Mouse (Mus musculus) retina, postnatal 7 days (tissue): Measurements from ENCODE around the gene Ms4a18.
A peak's percentile ranks its signal among the peaks of the same experiment; 100 is the strongest.

ENCODE experiments used
- DNase-seq: peaks from one replicate; pipeline ENCODE4 v3.0.0-alpha.2; 2012; ENCODE audit warnings: low read depth, low spot score

Gene Ms4a18

DNA sequence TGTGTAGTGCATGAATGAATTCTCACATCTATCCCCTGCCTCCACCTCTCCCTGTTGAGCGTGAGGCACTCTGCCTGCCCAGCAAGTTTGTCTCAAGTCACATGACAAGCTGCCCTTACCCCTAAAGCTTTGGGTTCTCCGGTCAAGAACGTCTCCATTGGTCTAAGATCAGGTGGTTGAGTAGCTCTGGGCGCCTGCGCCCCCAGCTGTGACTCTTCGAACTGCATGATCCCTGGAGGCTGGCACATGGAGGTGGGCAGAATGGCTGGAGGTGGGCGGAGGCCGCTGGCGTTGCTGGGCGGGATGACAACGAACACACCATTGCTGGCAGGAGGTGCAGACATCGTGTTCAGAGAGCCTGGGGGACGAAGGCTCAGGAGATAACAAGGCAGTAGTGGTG is 33.3 kb downstream of the Ms4a18 start:
- no peak for DNase-seq

GRCm38 (mm10) chr19:10983146-10983545 is 34.7 kb downstream of the Ms4a18 start:
- peak; percentile 17 for DNase-seq

DNA sequence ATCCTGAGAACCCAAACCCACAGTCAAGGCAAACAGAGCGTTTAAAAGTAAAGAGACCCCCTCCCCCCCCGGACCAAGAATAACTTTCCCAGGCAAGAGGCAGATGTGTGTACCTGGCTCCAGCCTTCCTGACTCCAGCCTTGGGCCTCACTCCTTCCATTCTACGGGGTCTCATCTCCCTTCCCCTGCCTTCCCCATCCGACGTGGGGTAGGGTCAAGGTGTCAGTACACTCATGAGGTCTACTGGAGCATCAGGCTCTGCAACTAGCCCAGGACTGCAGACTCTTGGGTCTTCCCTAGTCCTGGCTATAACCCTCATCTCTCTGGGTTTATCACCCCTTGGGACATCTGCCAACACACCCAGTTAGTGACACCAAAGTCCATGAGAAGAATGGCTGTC is 37.6 kb downstream of the Ms4a18 start:
- DNase-seq: no peak

GRCm38 (mm10) chr19:10979184-10980168 is 38.4 kb downstream of the Ms4a18 start:
- DNase-seq: peak; percentile 38

DNA sequence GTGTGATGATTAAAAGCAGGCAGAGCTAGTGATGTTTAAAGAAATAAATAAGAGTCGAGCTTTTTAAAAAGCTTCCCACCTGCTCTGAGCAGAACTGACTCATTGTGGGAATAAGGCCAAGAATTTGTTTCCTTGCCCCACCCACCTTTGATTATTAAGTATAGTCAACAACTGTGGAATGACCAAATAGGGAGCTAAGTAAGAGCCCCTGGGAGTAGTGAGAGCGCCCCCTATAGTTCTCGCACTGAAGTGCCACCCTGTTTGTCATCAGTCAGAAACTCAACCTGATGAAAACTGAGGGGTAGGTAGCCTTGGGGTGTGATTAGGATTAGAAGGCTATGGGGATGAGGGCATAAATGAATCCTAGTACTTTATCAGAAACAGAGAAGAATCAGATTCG is 41.5 kb downstream of the Ms4a18 start:
- DNase-seq: no peak

DNA sequence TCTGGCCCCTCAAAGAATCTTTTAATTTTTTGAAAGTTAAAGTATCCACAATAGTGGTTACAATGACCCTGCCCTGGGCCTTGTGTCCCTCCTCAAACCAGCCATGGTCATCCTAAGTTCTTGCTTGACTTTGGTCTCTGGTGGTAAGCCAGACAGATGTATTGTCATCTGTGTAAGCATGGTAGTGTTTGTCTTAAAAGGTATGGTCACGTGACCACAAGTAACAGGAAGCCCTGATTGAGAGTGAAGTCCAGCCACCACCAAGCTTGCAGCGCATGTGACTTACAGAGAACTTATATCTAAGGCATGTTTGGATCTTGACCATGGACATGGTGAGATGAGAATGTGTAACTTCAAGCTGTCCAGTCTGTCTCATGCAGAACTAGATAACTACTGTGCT is 42.6 kb downstream of the Ms4a18 start:
- DNase-seq: no peak

DNA sequence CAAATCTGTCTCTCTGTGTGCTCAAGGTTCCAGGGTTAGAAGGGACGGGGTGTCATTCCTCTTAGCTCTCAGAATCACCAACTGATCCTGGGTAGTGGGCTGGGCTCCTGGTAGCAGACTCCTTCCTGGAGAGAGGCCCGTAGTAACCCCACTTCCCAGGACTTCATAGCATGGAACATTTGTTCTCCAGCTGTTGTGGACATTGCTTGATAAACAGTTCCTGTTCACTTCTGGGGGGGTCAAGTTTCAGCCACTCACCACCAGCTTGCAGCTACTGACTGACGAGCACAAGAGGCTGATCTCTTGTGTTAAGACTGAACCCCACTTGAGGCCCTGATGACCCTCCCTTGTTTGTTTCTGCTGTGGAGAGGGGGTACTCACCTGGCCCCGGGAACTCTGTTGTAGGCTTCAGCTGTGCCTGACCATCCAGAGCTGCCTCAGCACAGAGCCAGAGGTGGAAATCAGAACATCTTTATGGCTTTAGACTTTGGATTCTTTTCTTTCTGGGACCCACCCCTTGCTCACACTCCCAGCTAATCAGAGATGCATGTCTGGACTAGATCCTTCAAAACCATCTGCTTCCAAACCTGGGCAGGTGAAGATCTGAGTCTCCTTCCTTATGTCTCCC is 43.5 kb downstream of the Ms4a18 start, which contains the start of gene Ms4a10:
TSS of gene Ms4a10 (minus strand) at position 433 of the 628 bp plus-strand sequence.
- DNase-seq: no peak

DNA sequence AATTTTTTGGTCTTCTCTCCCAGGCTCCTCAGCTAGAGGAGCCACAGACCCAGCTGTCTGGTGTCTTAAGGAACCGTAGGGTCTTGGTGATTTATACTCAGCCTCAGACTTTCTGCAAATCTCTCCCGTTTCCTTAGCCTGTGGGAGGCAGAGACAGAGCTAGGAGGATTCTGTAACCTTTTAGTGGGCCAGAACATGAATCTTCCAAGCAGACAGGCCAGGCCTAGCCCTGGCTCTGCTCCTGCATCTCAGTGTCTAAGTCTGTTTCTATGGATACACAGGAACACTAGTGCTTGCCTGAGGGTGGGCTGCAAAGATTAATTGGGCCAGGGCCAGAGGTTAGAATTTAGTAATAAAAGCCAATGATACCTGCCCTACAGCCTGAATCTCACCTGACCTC is 44.6 kb downstream of the Ms4a18 start:
- DNase-seq: no peak

- no peak for DNase-seq
These were observed 45.2 kb downstream of the Ms4a18 start for GRCm38 (mm10) chr19:10972660-10973059.

DNA sequence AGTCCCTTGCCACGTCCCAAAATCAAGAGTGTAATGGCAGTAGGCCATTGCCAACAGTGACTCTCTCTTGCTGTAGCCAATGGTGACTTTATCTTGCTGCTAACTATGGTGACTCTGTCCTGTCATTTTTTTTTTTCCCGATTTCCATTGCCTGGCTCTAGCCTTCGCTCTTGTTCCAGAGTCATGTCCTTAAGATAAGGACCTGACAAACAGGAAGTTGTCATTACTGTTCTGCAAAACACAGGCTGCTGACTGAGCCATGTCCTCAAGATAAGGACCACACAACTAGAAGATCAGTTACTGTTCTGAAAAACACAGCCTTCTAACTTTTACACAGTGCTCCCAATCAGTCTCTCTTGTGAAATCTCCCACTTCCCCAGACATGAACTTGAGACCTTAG is 47.4 kb downstream of the Ms4a18 start:
- no peak for DNase-seq

- DNase-seq: no peak
These were observed 49.3 kb downstream of the Ms4a18 start for GRCm38 (mm10) chr19:10968578-10968977.

DNA sequence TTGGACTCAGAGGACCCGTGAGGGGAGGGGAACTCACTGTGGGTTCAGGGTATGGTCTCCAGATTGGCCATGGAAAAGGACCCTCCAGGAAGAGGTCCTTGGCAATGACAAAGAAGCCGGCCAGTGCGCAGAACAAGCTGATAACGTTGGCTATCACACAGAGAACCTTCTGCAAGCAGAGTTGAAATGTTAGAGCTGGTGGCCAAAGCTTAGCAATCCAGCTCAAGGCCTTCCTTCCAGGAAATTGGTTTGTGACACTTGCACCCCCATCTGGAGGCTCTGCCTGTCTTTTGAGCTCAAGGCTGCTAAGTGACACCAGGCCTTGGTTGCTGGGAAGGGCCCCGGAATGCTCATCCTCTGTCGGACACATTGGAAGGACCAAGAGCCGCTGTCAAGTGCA is 52.1 kb downstream of the Ms4a18 start:
- no peak for DNase-seq

GRCm38 (mm10) chr19:10959978-10960346 is 57.9 kb downstream of the Ms4a18 start:
- DNase-seq: no peak

- DNase-seq: peak; percentile 73
These were observed 58.5 kb downstream of the Ms4a18 start for GRCm38 (mm10) chr19:10959085-10959977.

DNA sequence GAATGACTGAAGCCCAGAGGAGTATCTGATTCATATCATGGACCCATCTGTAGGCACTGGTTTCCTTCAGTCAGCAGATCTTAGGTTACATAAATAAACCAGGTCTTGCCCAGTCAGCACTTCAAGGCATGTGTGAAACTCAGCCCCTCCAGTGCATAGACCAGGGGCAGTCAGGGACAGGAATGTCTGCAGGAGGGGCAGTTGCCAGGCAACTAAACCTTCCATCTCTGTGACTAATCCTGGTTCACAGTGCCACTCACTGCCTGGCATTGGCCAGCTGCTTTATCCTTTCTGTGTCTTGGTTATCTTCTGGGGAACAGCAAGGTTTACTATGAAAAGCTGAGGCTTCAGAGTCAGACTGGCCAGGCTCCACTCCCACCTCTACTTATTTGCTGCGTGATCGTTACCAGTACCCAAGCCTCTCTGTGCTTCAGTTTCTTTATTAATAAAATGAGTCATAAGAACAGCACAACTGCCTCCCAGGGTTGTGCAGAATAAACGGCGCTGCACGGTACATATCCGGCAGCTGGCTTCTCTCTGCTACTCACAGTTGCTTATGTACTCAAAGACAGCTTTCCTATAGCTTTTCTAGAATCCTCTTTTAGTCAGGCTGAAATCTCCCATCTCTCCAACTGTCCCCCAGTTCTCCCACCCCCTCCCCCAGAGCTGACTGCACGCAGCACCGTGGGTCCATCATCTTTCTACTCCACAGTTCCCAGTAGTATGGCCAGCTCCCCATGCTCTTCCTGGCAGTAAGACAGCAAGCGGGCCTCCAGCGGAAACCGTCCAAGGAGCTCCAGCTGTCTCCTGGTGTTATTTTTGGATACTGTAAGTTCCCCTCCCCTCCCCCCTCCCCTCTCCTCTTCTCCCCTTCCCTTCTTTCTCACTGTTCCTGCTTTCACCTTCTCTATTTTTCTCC is 65.6 kb downstream of the Ms4a18 start:
- peak; percentile 81 for DNase-seq

- DNase-seq: no peak
These were observed 68.3 kb downstream of the Ms4a18 start for GRCm38 (mm10) chr19:10949558-10949957.

DNA sequence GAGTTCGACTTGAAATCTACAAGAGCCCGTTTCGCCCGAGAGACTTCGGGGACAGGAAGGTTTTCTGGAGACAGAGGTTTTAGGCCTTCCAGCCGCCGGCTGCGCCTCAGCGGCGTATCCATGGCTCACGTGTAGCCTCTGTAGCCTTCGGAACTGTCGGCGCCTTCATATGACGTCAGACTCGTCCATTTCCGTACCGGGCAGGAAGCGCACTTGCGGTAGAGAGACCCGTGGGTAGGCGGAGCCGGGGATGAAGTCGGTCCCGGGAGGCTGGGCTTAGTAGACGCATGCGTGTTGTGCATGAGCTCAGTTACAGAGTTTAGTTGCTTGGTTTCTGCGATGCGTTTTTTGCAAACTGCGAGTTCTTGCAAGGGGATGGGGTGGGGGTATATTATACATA is 68.7 kb downstream of the Ms4a18 start, which contains the start of gene Ccdc86:
TSS of gene Ccdc86 (minus strand) at position 155 of the 400 bp plus-strand sequence.
- peak; percentile 97 for DNase-seq

DNA sequence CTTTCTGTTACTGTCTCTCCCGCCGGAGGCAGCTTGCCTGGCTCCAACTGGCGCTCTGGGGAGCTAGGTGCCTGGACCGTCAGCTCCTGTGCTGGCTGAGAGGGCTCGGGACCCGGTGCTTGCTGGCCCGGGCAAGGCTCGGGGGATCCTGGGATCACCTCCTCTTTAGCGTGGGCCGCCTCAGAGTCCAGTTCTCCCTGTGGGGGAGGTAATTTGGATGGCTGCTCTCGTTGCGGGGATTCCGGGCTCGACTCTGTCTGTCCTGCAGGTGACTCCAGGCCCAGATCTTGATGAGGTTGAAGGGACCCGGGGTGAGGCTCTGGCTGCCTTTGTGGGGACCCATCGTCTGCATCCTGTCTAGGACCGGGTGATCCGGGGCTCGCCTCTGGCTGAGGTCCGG is 69.4 kb downstream of the Ms4a18 start:
- no peak for DNase-seq

DNA sequence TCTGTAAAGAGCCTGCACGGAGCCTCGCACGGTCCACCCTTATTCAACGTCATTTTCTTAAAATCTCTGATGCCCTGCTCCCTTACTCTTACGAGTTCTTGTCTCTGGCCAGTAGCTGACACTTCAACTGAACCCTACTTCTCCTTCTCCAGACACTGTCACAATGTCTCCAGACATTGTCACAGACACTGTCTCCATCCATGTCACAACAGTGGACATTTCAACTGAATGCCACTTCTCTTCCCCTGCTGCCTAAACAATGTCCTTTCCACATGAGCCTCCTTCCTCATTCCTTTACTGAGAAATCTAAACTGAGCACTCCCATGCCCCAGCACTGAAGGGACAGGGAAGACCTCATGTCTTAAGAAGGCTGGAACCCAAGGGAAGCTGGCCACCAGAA is 70.6 kb downstream of the Ms4a18 start:
- no peak for DNase-seq
